Mouse (Mus musculus) erythroid progenitor cell, adult 5-6 weeks (primary cell): ENCODE data around the gene Slc44a3. TPM values are rescaled to one million over a fixed set of nuclear protein-coding genes. Genes with fewer than 3 reads are reported as not detected.

Experiments
- ATAC-seq: replicated peaks from 2 replicates; pipeline ENCODE4 v1.8.0; 2016; ENCODE audit warnings: moderate number of reproducible peaks, mild to moderate bottlenecking, moderate TSS enrichment, inconsistent platforms; ENCODE audit not compliant: poor library complexity, low FRiP score, severe bottlenecking
- total RNA-seq, 2 experiments: library from RNA; stranded (forward) in 1 of 2; stranded (reverse) in 1 of 2; fragments of 150-400 nt in 1 of 2; fragments of 186-747, 209-891 nt in 1 of 2; gene quantifications; 2 replicates each; pipeline versions ENCODE4 v1.2.3 to v1.2.4; 2015 to 2017; ENCODE audit warnings: low replicate concordance in 2 of 2

Gene Slc44a3
- total RNA-seq, 2 experiments from 2014 or later, result not detected

DNA sequence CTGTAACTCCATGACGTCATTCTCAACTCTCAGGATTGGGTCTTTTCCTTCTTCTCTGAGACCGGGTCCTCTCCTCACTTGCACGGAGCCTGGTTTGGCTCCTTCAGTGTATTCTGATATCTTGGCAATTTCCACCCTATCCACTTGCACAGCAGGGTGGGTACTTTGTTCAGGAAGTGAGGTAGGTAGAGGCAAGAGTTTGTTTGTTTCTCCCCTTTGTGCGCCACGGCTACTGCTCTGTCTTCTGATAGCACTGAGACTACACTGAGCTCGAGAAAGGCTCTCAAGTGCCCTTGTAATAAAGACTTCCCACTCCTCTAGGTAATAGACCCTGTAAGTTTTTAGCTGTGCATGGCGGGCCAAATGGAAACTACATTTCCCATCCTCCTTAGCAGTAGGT is 25.4 kb downstream of the Slc44a3 start:
- no peak for ATAC-seq

DNA sequence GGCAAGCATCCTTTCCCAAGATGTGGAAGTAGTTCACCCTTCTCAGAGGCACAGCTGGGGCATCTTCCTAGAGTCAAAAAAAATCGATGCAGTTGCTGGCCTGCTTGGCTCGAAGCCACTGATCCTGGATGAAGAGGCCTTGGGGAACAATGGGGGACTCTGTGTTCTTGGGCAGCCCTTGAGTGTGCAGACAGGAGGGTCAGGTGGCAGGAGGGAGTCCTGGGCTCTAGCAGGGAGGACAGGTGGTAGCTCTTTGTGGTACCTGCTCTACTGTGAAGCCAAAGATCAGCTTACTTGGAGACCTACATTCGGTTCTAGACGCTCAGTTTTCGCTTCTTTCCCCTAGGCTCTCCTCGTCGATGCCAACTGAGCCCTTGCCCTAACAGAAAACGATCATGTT is 26.0 kb downstream of the Slc44a3 start:
- no peak for ATAC-seq

DNA sequence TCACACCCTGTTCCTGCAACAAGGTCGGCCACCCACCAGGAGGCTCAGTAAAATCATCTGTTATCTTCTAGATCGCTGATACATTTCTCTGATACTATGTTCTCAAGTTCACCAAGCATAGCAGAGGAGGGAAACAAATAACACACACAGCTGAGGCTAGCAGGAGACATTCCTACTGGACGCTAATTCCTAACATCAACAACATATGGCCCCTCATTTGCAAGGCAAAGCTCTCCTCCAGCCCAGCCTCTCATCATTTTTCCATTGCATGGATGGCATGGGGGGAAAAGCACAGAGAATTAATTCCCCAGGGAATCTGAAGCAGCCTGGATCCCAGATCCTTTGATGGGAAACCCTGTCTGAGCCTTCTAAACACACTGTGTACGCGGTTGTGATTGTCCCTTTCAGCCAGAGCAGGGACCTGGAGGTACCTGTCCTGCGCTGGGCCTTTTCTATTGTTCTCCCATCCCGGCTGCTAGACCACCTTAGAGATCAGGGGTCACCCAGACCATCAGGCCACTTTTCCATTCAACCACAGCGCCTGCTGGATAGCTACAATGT is 27.2 kb downstream of the Slc44a3 start:
- no peak for ATAC-seq

DNA sequence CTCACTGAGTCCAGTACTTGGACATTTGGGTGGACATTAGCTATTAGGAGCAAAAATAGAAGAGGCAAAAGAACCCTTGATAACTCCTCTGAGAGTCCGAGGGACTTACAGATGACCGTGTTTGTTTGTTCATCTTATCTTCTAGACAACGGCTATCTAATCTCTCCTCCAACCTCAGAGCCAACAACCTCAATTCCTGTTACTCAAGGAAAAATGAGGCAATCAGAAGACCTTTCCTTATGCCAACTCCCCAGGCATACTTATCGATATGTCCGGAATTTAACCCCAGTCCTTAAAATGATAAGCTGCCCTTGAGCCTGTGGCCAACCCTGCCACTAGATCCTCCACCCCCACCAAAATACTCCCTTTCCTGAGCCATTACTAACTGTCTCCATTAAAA is 31.5 kb downstream of the Slc44a3 start:
- no peak for ATAC-seq

DNA sequence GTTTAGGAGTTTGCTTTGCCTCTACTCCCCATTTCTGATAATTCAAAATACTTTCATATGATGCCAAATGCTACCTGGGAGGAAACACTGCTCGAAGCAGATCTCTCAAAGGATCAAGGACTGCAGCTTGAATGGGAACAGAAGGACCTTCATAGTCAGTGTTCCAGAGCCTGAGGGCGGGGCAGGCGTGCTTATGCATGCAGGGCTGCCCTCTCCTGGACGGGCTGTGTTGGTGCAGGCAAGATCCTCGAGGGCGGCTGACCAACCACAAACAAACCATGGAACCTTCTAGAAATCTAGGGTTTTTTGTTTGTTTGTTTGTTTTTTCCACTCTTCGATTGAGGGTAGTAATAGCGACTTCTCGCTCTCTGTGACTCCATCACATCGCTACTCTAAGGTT is 32.0 kb downstream of the Slc44a3 start:
- ATAC-seq, result peak; percentile 63; the same call in 1 of the 2 replicates

DNA sequence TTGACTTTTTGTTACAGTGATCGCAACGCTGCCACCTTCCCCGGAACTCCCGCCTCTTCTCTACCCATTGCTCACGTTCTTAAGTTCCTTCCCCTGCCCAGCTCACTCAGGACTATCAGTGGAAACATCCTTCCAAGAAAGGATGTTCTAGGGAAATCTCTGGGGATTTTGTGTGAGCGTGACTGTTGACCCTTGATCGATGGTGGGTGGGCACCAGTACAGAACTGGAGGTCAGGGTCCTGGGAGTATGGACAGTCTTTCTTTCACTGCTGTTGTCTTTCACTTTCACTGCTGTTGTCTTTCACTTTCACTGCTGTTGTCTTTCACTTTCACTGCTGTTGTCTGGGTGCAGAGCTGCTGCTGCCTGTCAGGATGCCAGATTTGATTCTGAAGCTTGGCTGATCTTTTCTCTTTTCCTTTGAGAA is 38.2 kb downstream of the Slc44a3 start:
- ATAC-seq, result no peak

DNA sequence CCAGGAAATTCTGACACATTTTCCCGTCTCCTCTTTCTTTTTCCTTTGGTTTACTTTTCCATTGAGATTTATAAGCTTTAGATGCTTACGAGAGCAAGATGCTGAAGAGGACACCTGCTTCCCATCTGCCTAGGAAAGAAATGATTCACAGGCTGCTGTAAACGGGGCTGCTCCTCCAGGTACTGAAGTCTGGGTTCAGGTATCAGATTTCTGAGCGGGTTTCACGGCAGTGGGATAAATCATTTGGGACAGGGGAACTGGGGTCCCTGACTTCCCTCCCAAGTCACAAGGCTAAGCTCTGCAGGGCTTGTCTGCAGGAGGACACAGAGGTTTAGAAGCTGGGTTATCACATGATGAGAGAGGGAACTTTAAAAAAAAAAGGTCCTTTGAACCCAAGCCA is 40.2 kb downstream of the Slc44a3 start:
- ATAC-seq, result no peak

DNA sequence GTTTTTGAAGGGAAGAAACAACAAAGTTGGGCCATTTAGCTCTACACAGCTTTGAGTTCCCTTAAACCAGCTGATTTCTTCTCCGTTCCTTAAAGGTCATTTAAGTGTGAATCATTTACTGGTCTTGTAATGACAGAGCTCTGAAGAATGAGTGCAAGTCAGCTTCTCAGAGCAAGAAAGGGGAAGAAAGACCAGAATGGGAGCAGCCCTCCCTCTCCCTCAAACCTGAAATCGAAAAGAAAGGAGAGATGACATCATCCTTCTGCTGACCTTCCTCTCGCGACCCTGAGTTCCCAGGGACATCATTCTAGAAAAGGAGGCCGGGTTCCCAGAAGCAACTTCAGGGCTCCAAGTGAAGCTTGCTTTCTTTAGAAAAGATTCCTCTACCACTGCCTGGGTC is 41.3 kb downstream of the Slc44a3 start:
- ATAC-seq, result no peak

DNA sequence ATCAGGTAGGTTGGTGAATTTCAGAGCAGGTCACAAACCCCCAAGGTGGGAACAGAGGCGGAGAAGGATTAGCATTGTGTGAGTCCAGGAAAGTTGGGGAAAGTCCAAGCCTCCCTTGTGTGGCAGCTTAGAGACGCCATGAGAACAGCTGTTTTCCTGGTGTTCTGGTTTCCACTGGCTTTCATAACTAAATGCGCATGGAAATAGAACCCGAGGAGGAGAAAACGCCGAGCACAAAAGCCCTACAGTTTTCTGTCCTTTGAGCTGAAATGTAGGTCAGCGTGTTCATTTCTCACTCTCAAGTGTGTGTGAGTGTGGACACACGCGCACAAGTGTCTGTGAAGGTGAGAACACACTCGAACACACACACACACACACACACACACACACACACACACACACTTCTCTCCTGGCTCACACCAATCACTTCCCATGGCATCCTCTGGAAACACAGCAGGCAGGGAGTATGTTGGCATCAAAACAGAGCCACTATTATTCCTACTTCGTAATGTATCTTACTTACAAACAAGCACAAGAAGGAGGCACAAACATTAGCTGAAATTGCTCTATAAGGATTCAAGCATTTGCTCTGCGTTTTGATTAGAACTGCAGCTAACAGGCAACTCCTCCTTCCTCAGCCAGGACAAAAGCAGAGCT is 42.6 kb downstream of the Slc44a3 start:
- no peak for ATAC-seq

DNA sequence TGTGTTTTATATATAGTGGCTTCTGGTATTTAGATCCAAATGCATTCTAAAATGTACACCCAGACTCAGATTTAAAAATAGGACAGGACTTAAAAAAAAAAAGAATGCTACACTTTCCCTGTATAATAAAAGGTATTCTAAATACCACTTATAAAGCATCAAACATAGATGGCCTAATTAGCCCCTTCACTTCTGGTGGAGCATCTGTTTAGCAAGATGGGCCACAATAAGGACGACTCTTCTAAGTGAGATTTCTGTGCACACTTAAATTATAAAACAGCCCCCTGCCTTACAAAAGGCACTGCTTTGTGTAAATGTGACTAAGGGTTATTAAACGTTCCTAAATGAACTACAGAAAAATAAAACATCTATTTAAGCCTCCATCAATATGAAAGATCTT is 47.0 kb downstream of the Slc44a3 start:
- no peak for ATAC-seq

DNA sequence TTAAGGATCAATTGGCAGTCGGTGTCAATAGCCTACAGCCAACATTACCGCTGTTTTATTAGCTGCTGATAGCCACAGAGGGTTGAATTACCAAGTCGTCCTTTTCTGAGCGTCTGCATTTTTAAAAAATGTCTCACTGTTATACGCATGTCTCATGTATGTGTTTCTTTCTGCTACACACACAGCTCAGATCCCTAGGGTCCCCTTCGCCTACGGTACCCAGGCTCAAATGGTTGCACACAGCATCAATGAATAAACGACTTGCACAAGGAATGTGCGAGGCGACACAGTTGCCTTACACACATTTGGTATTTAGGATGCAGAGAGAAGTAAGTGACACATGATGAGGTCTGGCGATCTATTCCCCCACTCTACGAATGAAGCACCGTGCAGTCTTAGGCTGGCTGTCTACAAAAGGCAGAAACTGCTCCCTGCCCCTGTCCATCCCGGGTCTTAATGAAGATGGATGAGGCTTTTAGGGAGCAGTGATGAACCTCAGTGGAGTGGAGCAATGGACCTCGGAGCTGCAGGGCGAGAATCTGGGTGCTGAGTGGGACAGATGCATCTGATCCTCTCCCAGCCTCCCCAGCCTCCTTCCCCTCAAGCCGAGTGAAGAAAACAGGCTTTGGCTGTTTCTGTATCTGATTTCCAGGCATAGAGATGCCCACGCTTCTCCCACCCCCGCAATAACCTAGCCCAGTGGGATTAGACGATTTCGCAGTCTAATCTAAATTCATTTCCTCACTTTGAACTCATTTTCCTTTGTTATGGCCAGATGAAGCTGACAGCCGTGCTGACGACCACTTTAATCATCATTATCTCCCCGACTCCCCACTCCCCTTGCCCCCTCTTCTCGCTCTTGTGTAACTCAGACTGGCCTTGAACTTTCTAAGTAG is 48.7 kb downstream of the Slc44a3 start:
- no peak for ATAC-seq

DNA sequence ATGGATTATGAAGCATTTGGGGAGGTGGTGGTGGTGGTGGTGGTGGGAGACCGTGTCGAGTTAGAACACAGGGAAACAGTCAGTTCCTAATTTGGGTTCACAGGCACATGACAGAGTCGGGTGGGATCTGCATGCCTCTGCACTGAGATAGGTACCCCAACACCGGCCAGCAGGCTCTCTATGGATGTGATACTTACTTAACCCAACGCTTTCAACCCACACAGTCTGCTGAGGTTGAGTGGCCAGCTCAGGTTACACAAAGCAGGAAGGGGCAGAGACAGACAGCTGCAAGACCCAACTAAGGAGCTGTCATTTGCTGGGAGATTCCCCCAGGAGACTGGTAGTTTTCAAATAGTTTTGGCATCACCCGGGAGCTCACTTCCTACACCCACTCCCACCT is 50.6 kb downstream of the Slc44a3 start:
- ATAC-seq, result no peak

DNA sequence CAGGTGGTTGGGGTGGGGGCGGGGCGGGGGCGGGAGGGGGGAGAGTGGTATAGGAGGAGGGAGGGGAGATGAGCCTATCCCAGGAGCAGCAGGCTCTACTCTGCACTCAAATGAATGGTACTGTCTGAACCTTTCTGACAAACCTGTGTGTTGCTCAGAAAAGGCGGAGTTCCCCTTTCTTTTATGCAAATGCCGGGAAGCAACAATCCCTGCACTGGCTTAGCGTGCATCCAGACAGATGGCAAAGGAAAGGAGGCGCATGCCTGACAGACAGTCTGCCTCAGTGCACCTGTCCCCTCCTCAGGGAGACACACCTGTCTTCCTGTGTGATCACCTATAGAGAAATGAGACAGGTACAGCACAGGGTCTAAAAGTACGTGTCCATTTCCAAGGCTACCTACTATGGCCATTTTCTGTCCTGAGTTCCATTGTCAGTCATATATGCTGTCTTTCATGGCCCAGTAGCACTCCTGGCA is 51.2 kb downstream of the Slc44a3 start:
- ATAC-seq, result no peak

DNA sequence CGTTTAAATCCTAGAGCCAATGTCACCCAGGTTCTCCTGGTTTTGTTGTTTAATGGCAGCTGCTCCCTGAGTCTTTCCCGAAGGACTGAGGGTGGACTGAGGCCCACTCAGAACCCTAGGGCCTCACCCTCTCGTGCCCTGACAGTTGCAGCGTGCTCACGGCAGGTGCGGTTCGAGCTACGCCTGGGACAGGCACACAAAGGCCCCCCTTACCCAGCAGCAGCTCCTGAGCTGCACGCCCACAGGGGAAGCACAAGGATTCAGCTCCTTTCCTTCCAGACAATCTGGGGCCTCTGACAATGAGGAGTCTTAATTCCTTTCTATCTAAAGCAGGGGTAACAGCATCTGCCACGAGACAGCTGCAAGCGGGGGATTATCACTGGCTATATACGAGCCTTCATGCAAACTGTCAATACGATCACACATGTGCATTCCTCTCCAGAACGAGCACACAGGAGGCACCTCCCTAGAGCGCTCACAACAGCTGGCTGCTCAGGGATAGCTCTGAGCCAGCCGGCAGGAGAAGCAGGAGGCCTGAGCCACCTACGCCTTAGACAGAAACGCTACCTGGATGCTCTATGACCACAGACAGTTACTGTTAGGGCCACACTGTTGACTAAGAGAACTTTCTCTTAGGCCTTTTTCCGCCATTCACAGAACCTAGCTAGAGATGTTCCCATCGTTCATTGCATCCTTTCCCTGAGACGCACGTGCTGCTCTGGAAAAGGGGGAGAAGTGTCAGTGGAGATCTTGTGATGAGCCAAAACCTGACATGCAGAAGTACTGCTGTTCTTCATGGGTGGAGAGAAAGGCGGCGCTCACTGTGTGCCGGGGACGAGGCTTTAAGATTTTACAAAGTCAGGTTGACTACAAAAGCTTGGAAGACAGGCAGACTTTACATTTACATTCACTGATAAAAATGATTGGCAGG is 51.9 kb downstream of the Slc44a3 start:
- ATAC-seq, result no peak

DNA sequence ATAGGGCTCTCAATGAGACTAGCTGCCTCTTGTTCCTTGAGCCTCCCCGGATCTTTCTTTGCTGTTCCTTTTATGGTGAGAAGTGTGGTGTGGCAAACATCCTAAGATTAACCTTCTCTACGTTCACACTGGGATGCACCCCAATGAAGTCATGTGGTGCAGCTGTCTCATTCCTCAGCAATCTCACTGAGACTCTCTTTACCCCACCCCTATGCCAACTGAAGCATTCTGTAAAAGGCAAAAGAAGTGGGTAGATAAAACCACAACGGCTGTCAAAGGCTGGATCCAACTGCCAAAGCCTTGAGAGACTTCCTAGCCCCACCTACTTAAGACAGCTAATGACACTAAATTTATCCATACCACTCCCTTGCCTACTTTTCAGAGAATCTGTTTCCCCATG is 57.5 kb downstream of the Slc44a3 start:
- no peak for ATAC-seq

DNA sequence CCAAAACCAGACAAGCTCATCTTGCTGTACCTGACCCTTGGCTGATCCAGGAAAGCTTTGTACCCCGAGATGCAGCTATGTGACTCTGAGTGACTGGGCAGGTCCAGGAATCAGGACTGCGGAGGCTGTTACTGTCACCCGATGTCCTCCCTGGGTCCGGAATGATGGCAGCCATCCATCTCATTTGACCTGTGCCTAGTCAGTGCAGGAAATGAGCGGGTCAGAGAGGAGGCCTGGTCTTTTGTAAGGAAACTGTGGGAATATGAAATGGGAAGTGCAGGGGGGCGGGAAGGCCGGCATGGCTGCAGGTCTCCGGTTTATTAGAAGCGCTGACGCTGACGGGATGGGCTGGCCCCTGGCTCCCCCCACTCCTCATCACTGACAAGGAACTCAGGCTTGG is 60.5 kb downstream of the Slc44a3 start:
- ATAC-seq, result no peak

DNA sequence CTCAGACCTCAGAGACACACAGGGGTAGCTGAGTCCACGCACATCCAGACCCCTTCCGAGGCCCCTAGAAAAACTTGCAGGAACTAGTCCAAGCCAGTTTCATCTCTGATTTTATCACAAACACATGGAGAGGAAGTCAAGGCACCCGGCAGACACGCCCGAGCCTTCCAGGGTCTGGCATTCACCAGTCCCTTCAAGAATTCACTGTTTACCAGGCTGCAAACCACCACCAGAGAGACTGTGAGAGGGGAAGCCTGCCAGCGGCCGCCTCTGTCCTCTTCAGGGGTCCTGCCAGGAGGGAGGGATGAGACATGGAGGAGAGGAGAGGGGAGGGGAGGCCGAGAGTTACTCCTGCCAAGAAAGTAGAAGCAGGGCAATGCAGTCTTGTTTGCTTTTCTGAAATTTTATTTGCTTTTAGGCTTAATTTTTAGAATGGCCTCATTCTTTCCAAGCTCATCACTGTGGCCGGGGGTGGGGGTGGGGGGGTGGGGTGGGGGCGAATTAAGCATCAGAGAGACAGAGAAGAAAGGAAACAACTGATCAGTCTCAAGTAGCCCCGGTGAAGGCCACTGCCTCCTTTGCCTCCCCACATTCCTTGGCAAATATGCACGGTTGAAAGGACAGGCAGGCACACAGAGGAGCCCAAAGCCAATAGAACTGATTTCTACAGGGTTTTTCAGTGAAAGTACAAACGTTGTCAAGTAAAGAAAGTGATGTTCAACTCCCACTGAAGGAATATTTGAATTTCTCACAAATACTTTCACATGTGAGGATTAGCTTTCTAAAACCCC is 62.8 kb downstream of the Slc44a3 start:
- ATAC-seq, result no peak

DNA sequence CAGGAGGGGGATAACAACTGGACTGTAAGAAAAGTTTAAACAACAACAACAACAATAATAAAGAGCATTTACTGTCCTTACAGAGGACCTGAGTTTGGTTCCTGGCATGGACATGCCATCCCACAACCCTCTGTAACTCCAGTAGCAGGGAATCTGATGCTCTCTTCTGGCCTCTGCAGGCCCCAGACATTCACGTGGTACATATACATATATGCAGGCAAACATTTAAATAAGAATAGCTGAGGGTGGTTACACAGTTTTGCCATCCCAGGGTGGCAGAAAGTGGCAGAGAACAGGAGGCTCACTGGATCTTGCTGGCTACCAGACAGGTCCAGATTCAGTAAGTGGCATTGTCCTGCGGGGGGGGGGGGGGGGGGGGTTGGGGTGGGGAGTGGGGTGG is 64.1 kb downstream of the Slc44a3 start:
- no peak for ATAC-seq

DNA sequence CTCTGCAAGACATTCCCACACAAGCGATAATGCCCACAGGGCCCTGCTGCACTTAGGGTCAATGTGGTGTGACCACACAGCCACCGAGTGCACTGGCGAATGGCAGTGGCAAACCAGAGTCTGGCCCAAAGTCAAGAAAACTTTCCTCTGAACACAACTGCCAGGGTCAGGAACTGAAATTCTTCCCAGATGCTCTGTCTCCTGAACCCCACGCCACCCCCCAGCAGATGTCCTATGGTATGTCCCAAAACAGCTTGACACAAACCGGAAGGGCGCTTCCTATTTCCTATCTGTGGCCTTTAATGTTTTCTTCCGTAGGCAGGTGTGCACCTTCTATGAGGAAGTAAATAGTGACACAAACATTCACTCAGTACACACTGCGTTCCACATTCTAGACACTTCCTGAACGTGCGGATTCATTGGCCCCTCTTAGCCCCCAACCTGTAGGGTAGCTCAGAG is 65.1 kb downstream of the Slc44a3 start:
- peak; percentile 39; the same call in 1 of the 2 replicates for ATAC-seq
